Mouse (Mus musculus) heart, postnatal 0 days (tissue): ENCODE measurements at regions not wholly inside any gene's neighbourhood (a gene's known extent, or its start where the extent isn't known, plus 50 kb on each side); places are given as distances from the start of the nearest gene placed in this dataset.
A peak's percentile ranks its signal among the peaks of the same experiment; 100 is the strongest.

Source experiments
- ATAC-seq: fragments of 200-750 bp; cut with Nextera tagmentation; 2 replicates; pipeline ENCODE4 v1.8.0; 2017; ENCODE audit warnings: low read depth, moderate number of reproducible peaks, moderate library complexity; ENCODE audit not compliant: insufficient read depth
- DNase-seq: peaks from one replicate; pipeline ENCODE4 v3.0.0-alpha.2; 2016; ENCODE audit warnings: low spot score
- H3K27ac ChIP-seq: fragments of 300-500 bp; sonication (generic); 2 replicates; pipeline ENCODE4 v1.5.1; 2014; ENCODE audit warnings: low read depth, mild to moderate bottlenecking
- H3K27me3 ChIP-seq: fragments of 300-500 bp; sonication (generic); 2 replicates; pipeline ENCODE4 v1.6.1; 2014; ENCODE audit warnings: low read length, mixed read lengths; ENCODE audit not compliant: control insufficient read depth, insufficient read depth
- H3K36me3 ChIP-seq: fragments of 300-500 bp; sonication (generic); replicated peaks from 2 replicates; pipeline ENCODE4 v1.6.1; 2014; ENCODE audit warnings: low read length, mixed read lengths; ENCODE audit not compliant: control insufficient read depth, insufficient read depth
- H3K4me1 ChIP-seq: fragments of 300-500 bp; sonication (generic); 2 replicates; pipeline ENCODE4 v1.6.1; 2014; ENCODE audit warnings: antibody characterized with exemption; ENCODE audit not compliant: control insufficient read depth, insufficient read depth
- H3K4me2 ChIP-seq: fragments of 300-500 bp; sonication (generic); 2 replicates; pipeline ENCODE4 v1.6.1; 2014; ENCODE audit warnings: low read depth, mild to moderate bottlenecking, low read length, moderate library complexity
- H3K4me3 ChIP-seq: fragments of 300-500 bp; sonication (generic); 2 replicates; pipeline ENCODE4 v1.5.1; 2014; ENCODE audit warnings: low read depth, low read length
- H3K9ac ChIP-seq: fragments of 300-500 bp; sonication (generic); replicated peaks from 2 replicates; pipeline ENCODE4 v1.6.1; 2014; ENCODE audit warnings: low read depth, low read length, mixed read lengths
- H3K9me3 ChIP-seq: fragments of 300-500 bp; sonication (generic); replicated peaks from 2 replicates; pipeline ENCODE4 v1.6.1; 2016; ENCODE audit warnings: low read length; ENCODE audit not compliant: control insufficient read depth
- CTCF ChIP-seq: IDR thresholded peaks from 2 replicates; pipeline ENCODE4 v1.5.1; 2016; ENCODE audit warnings: antibody characterized with exemption, control low read depth, low read depth
- EP300 ChIP-seq: IDR thresholded peaks from 2 replicates; pipeline ENCODE4 v1.6.1; 2016; ENCODE audit warnings: antibody characterized with exemption, low read depth
- WGBS: fragments of 180-500 bp; shearing (Covaris S2); extraction: QIAGEN DNeasy Blood & Tissue Kit; methylation state at CpG from one replicate; pipeline ENCODE4 v1.1.7; 2014; 5-methylcytosine and 5-hydroxymethylcytosine counted together

- Histone ChIP-seq H3K36me3 (no peaks in the 10 kb centered on the region), H3K4me2 (no peak overlapping the region), H3K4me1 (no peaks in the 10 kb centered on the region), H3K27me3 (no peaks in the 10 kb centered on the region), H3K27ac (no peak overlapping the region), H3K9ac (no peak overlapping the region), H3K4me3 (no peak overlapping the region), H3K9me3 (no peaks in the 10 kb centered on the region)
- ATAC-seq (no peak), DNase-seq (no peak)
- WGBS, result 66% methylated on average over 5 of the region's 5 CpGs
- no peak for TF ChIP-seq CTCF
- no peak for TF ChIP-seq EP300
These were observed 84.0 kb upstream of the Arrdc3 start for GRCm38 (mm10) chr13:80798863-80799817.

DNA sequence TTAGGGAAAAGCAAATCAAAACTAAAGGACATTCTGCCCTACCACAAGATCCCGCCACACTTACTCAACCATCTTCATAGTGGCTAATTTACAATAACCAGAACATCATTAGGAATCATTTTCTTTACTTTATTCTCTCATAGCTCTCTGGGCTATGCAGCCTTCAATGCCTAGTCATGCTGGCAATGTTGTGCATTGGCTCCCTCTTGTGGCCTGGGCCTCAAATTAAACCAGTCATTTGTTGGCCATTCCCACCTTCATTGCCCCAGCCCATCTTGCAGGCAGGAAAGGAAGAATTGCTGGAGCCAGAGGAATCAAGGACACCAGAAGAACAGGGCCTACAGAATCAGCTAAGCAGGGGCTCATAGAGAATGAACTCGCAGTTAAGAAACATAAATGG lies 77.0 kb upstream of the Arrdc3 start:
- no peak for TF ChIP-seq EP300
- TF ChIP-seq CTCF, result peak; percentile 66
- Histone ChIP-seq H3K9ac (no peak overlapping the region), H3K27me3 (no peaks in the 10 kb centered on the region), H3K36me3 (no peaks in the 10 kb centered on the region), H3K4me1 (no peaks in the 10 kb centered on the region), H3K4me3 (no peak overlapping the region), H3K27ac (no peak overlapping the region), H3K9me3 (no peaks in the 10 kb centered on the region), H3K4me2 (no peak overlapping the region)
- WGBS, result 37% methylated on average over 2 of the region's 2 CpGs
- DNase-seq (peak; percentile 8), ATAC-seq (no peak)

DNA sequence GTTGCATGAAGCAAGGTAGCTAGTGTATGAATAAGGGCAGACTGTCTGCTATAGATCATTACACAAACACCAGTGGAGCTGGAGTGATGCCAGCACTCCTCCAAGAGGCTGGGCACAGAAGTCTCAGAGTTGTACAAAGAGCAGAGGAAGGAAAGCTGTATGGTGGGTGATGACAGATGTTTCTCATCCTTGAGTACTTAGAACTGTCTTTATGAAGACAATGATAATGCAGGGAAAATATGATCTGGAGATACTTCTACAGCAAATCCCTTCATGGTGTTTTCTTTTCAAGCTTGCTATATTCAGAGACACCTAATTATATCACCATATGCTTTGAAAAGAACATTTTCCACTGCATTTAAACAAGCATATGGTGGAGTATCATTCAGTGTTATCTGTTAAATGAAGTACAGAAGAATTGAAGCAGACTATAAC lies 56.1 kb upstream of the Arrdc3 start:
- ATAC-seq, result no peak
- DNase-seq, result no peak
- no peaks in the 10 kb centered on the region for H3K27me3 ChIP-seq
- H3K4me1 ChIP-seq, result no peaks in the 10 kb centered on the region
- H3K9me3 ChIP-seq, result no peaks in the 10 kb centered on the region
- TF ChIP-seq EP300 (no peak), CTCF (no peak)
- H3K27ac ChIP-seq, result no peak overlapping the region
- H3K4me2 ChIP-seq, result no peak overlapping the region
- no peak overlapping the region for H3K4me3 ChIP-seq
- H3K36me3 ChIP-seq, result no peaks in the 10 kb centered on the region
- no peak overlapping the region for H3K9ac ChIP-seq
